Mouse (Mus musculus): Measurements from ENCODE around the gene A830031A19Rik. TPM values are rescaled to one million over a fixed set of nuclear protein-coding genes. Genes with fewer than 3 reads are reported as not detected.

A830031A19Rik gene
- polyA plus RNA-seq, 1 experiment from 2014 or later: not detected

DNA sequence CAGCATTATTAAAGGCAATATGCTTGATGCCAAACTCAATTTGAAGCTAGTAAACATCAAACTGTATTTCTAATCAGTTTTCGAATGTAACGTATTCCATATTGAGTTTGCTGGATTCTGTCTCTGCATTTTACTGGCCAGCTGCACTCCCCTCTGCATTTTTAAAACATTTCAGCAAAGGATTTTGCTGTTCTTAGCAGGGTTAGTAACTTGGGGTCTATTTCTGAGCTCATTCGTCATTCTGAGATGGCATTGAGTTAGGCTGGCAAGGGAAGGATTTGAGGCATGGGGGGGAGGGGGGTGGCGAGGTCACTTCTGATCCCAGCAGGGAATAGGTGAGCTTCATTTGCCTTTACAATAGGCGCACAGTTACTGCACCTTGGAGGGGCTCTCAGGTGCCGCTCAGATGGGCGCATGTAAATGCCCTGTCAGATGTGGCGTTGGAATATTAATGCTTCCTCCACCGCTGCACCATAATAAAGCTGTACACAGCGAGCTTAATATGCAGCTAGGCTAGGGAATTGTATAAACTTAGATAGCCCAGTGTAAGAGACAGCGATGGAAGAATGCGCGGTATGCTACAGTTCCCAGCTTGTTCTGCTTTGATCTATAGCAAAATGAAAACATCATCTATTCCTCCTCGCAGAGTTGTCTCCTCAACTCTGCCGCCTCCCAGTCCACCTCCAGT lies 16.7 kb upstream of the A830031A19Rik start:
- no peaks in the 10 kb centered on the region for H3K27me3 ChIP-seq (ENCODE audit: insufficient read depth, poor library complexity, severe bottlenecking)
- no peak for DNase-seq (ENCODE audit: low spot score)
- H3K4me1 ChIP-seq: peaks cover 20% of the 10 kb centered on the region
- H3K27ac ChIP-seq: no peak overlapping the region
- 37% methylated on average over 15 of the region's 15 CpGs for WGBS
- H3K4me3 ChIP-seq: no peak overlapping the region
- H3K36me3 ChIP-seq: peaks cover 19% of the 10 kb centered on the region; the same call in 1 of the 2 replicates
- no peaks in the 10 kb centered on the region for H3K9me3 ChIP-seq

DNA sequence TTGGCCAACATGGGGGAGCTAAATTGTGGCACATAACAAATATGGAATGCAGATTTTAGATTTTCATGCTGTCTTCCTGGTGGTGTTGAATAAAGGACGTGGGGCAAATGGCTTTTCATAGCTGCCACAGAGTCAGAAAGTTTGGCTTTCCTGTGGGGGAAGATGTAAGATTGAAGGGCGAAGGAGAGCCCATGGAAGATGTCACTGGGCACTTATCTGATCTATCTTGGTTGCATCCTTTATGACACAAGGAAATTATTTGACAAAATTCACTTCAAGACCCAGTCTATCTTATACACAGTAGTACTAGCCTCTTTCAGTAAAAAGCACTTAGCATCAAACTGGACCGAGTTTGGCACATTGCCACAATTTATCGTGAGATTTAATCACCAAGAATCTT lies 15.6 kb upstream of the A830031A19Rik start:
- no peak for DNase-seq (ENCODE audit: low spot score)
- no peak overlapping the region for H3K4me3 ChIP-seq
- no peak overlapping the region for H3K27ac ChIP-seq
- H3K4me1 ChIP-seq: peaks cover 28% of the 10 kb centered on the region
- no peaks in the 10 kb centered on the region for H3K9me3 ChIP-seq
- WGBS: 80% methylated on average over 4 of the region's 4 CpGs
- peaks cover 24% of the 10 kb centered on the region for H3K36me3 ChIP-seq
- no peaks in the 10 kb centered on the region for H3K27me3 ChIP-seq (ENCODE audit: insufficient read depth, poor library complexity, severe bottlenecking)

DNA sequence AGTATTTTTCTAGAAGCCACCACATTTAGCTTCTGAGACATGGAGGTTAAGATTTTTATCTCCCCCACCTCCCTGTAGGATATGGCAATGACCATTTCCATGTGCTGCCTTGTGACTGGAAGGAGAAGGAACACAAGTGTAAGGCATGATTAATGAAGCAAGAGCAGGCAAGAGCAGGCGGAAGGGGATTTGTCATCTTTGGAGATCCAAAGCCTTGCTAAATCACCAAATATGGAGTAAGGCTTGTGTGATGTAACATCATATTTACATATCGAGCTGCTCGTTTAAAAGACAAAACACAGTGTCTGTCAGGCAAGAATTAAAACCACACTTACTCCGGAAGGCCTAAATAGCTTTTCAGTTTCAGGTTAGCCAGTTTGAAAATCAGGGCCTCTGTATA lies 12.2 kb upstream of the A830031A19Rik start:
- no peak overlapping the region for H3K27ac ChIP-seq
- no peaks in the 10 kb centered on the region for H3K9me3 ChIP-seq
- 72% methylated on average over 4 of the region's 4 CpGs for WGBS
- peaks cover 24% of the 10 kb centered on the region for H3K36me3 ChIP-seq
- H3K27me3 ChIP-seq (ENCODE audit: insufficient read depth, poor library complexity, severe bottlenecking): no peaks in the 10 kb centered on the region
- H3K4me3 ChIP-seq: no peak overlapping the region
- H3K4me1 ChIP-seq: peaks cover 15% of the 10 kb centered on the region
- DNase-seq (ENCODE audit: low spot score): no peak

DNA sequence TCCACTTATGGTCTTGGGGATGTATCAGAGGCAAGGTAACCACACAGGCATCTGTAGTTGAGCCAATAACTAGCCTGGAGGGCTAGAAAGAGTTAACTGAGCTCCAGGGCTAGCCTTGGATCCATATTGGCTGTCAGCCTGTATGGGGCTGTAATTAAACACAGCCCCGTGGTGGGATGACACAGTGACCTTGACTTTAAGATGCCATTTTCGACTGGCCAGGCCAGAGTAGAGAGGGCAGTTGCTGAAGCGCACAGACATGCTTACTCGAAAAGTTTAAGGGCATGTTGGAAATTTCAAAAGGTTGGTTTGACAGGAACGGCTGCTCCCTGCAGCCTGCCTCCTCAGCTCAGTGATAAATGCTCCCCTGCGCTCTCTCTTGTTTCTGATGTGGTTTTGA lies 11.1 kb upstream of the A830031A19Rik start:
- Histone ChIP-seq H3K36me3 (peaks cover 24% of the 10 kb centered on the region), H3K4me1 (peaks cover 12% of the 10 kb centered on the region), H3K9me3 (no peaks in the 10 kb centered on the region), H3K27ac (no peak overlapping the region), H3K4me3 (no peak overlapping the region), H3K27me3 (ENCODE audit: insufficient read depth, poor library complexity, severe bottlenecking) (no peaks in the 10 kb centered on the region)
- DNase-seq (ENCODE audit: low spot score): no peak
- 38% methylated on average over 6 of the region's 6 CpGs for WGBS

DNA sequence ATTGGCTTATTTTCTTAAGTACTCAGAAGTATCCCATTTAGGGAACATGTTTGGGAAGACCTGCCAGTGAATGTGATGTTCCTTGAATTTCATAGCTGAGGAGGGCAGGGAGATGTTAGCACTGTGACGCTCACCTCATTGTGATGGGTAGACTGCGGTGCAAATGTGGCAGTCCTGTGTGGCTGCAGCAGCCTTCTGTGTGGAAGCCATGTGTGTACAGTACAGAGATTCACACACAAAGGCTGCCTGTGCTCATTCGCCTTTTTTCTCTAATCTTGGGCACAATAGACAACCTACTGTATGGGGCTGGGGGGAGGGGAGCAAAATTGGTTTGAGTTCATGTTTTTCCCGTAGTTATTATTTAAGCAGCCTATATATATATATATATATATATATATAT lies 9.7 kb upstream of the A830031A19Rik start:
- Histone ChIP-seq H3K36me3 (peaks cover 24% of the 10 kb centered on the region), H3K9me3 (no peaks in the 10 kb centered on the region), H3K27me3 (ENCODE audit: insufficient read depth, poor library complexity, severe bottlenecking) (no peaks in the 10 kb centered on the region; the same call in 1 of the 2 replicates), H3K4me3 (no peak overlapping the region), H3K27ac (no peak overlapping the region), H3K4me1 (peaks cover 20% of the 10 kb centered on the region)
- no peak for DNase-seq (ENCODE audit: low spot score)
- 80% methylated on average over 4 of the region's 4 CpGs for WGBS

DNA sequence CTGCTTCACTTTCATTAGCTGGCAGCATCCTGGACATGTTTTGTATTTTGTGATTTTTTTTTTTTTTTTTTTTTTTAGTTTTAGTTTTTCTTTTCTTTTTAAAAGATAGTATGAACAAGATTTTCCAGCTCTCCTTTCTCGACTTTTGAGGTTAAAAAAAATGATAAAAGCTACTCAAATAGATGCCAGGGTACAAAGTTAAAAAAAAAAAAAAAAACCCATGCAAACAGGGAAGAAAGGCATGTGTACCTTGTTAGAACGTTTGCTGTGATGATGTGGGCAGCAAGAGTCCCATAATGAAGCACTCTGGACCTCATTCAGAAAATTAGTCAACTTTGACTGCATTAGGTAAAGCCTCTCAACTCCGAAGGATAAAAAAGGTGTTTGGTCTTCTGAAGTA lies 9.2 kb upstream of the A830031A19Rik start:
- Histone ChIP-seq H3K9me3 (no peaks in the 10 kb centered on the region), H3K27me3 (ENCODE audit: insufficient read depth, poor library complexity, severe bottlenecking) (no peaks in the 10 kb centered on the region; the same call in 1 of the 2 replicates), H3K4me1 (peaks cover 20% of the 10 kb centered on the region), H3K27ac (no peak overlapping the region), H3K4me3 (no peak overlapping the region), H3K36me3 (peaks cover 24% of the 10 kb centered on the region)
- WGBS: 70% methylated on average over 3 of the region's 3 CpGs
- DNase-seq (ENCODE audit: low spot score): no peak

DNA sequence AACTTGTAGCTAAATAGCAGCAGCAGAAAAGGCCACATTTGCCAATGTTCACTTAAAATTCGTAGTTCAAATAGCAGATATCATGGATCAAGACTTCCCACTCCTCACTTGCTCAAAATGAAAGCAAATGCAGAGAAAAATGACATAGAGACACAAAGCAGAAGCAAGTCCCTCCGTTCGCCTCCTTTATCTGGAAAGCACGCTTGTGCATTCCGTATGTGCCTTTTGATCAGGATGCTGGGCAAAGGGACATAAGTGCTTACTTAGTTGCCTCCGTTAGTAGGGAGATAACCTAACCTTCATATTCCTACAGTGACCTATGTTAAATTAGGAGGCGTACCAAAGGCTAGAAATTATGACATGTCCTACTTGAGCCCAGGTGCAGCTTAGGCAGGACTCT lies 8.6 kb upstream of the A830031A19Rik start:
- Histone ChIP-seq H3K36me3 (peaks cover 23% of the 10 kb centered on the region), H3K9me3 (no peaks in the 10 kb centered on the region), H3K4me1 (peaks cover 20% of the 10 kb centered on the region), H3K27ac (no peak overlapping the region), H3K4me3 (0 out of 2 replicates have a peak overlapping the region, but pooled peaks have one; percentile 22), H3K27me3 (ENCODE audit: insufficient read depth, poor library complexity, severe bottlenecking) (no peaks in the 10 kb centered on the region; the same call in 1 of the 2 replicates)
- 34% methylated on average over 7 of the region's 7 CpGs for WGBS
- no peak for DNase-seq (ENCODE audit: low spot score)

DNA sequence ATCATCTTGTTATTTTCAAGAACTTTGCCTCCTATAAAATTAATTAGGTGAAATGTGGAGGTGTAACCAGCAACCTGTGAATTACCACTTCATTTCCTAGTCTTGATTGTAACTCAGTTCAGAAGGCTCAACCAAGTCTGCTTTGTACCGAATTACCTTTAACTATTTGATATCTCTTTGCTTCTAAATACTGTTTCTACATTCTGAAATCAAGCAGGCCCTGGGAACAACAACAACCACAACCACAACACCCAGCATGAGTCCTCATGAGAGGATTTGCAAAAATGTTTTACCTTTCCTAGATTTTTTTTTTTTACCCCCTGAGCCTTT lies 8.2 kb upstream of the A830031A19Rik start:
- Histone ChIP-seq H3K27me3 (ENCODE audit: insufficient read depth, poor library complexity, severe bottlenecking) (no peaks in the 10 kb centered on the region; the same call in 1 of the 2 replicates), H3K36me3 (peaks cover 20% of the 10 kb centered on the region), H3K4me3 (no peak overlapping the region), H3K9me3 (no peaks in the 10 kb centered on the region), H3K27ac (no peak overlapping the region), H3K4me1 (peaks cover 20% of the 10 kb centered on the region)
- no peak for DNase-seq (ENCODE audit: low spot score)
- WGBS: 38% methylated on average over 1 of the region's 1 CpGs

DNA sequence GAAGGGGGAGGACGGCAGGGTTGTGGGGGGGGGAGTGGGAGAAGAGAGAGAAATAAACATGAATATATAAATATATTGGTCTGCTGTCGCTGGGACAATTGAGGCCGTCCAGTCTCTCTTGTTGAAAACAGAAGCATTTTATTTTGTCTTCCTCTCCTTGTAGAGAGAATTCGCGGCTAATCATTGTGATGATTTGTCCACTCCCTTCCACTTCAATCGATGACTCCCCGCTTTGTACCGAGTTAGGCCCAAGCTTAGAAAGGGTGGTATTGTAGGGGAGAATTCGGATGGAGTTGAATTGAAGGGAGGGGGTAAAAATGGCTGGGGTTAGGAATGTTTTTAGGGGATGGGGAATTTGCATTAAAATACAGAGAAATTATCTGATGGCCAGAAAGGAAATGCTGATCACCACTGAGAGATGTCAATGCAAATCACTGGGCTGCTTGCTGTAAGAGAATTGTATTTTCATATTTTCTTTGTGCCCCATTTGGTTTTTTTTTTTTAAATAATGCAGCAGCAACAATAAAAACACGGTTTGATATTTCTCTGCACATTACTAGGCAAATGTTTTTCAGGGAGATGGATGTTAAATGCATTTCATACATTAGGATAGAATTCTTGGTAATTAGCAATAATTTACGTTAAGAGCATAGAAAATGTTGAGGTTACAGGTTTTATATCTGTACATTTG lies 7.7 kb upstream of the A830031A19Rik start:
- Histone ChIP-seq H3K4me1 (peaks cover 20% of the 10 kb centered on the region), H3K36me3 (peaks cover 14% of the 10 kb centered on the region), H3K9me3 (no peaks in the 10 kb centered on the region), H3K4me3 (peak overlapping the region; percentile 78), H3K27ac (peak overlapping the region; percentile 92), H3K27me3 (ENCODE audit: insufficient read depth, poor library complexity, severe bottlenecking) (no peaks in the 10 kb centered on the region; the same call in 1 of the 2 replicates)
- 30% methylated on average over 11 of the region's 11 CpGs for WGBS
- DNase-seq (ENCODE audit: low spot score): no peak

DNA sequence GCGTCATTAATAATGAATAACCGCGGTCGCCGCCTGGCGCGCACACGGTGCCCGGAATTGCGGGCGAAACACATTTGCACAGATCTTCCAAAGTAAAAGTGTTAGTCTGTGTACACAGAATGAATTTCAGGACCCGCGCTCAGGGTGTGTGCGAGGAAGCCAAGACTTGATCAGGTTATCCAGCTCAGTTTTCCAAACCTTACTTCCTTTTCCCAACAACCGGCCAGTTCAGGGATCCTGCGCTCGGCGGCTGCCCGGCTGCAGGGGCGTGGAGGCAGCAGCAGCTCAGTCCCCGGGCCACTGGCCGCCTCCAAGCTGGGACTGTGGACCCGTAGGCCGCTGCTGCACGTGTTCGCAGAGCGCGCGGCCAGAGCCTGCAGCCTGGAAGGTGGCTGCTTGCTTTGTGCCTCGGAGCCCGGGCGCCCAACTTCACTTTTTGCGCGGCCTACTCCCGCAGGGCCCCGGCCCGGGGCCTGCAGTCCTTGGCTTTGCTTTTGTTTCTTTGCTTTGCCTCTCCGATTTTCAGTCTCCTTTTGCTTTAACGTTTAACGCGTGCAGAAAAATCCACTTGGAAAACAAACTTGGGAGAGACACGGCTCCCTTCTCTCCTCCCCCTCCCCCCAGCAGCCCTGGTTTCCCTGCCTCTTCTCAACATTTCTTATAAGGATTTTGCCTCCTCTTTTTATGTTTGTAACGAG lies 7.0 kb upstream of the A830031A19Rik start:
- Histone ChIP-seq H3K27me3 (ENCODE audit: insufficient read depth, poor library complexity, severe bottlenecking) (no peaks in the 10 kb centered on the region; the same call in 1 of the 2 replicates), H3K27ac (peak overlapping the region; percentile 92), H3K4me3 (peak overlapping the region; percentile 78), H3K9me3 (no peaks in the 10 kb centered on the region), H3K36me3 (peaks cover 8% of the 10 kb centered on the region), H3K4me1 (peaks cover 20% of the 10 kb centered on the region)
- no peak for DNase-seq (ENCODE audit: low spot score)
- WGBS: under 1% methylated on average over 43 of the region's 43 CpGs

DNA sequence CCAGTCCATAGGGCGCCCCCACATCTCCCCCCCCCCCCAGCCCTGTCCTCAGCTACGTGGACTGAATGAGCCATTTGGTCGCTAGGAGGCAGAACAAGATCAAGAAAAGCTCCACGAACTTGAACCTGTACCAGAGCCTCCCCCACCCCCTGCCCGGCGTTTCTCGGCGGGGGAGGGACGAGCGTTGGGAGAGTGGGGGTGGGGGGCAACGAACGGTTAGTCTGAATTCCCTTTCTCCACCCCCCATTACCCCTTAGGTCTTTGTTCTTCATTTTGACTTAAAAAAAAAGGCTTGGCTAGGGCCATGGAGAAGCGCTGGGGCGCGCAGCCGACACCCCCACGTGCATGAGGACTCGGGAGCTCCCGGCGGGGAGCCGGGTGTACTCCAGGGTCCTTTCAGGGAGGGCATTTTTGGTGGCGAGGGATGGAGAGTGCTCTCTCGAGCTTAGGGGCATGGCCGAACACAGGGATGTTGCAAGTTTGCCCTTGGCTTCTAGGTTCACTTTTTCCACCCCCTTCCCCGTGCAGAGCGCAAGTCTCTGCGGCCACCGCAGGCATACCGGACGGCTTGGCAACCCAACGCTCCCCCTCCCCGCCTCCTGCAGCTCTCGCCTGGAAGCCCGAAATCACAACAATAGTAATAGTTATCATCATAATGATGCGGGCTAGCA lies 6.3 kb upstream of the A830031A19Rik start:
- 1% methylated on average over 33 of the region's 35 CpGs for WGBS
- no peaks in the 10 kb centered on the region; the same call in 1 of the 2 replicates for H3K27me3 ChIP-seq (ENCODE audit: insufficient read depth, poor library complexity, severe bottlenecking)
- peaks cover 5% of the 10 kb centered on the region for H3K36me3 ChIP-seq
- peak overlapping the region; percentile 78 for H3K4me3 ChIP-seq
- no peaks in the 10 kb centered on the region for H3K9me3 ChIP-seq
- H3K27ac ChIP-seq: peak overlapping the region; percentile 92
- H3K4me1 ChIP-seq: peaks cover 16% of the 10 kb centered on the region
- DNase-seq (ENCODE audit: low spot score): peak; percentile 82

DNA sequence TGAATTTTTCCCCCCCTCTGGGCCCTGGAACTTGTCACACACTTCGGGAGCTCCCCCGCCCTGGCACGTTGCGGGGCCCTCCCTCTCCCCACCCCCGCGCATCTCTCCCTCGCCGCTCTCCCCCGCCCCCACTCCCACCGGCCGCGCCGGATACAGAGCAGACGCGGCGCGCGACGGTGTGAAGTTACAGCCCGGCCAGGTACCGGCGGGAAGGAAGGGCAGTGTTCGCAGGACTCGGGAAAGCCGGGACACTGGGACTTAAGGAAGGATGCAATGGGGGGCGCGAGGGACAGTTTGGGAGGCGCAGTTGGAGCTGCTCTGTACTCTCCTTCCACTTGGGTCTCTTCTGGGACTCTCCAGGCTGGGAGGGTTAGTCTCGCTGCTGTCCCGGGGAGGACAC lies 5.7 kb upstream of the A830031A19Rik start:
- Histone ChIP-seq H3K36me3 (peaks cover under 1% of the 10 kb centered on the region), H3K27ac (peak overlapping the region; percentile 92), H3K9me3 (no peaks in the 10 kb centered on the region), H3K4me1 (peaks cover 14% of the 10 kb centered on the region), H3K27me3 (ENCODE audit: insufficient read depth, poor library complexity, severe bottlenecking) (no peaks in the 10 kb centered on the region; the same call in 1 of the 2 replicates), H3K4me3 (peak overlapping the region; percentile 78)
- WGBS: under 1% methylated on average over 30 of the region's 30 CpGs
- DNase-seq (ENCODE audit: low spot score): no peak
